Mouse (Mus musculus): ENCODE results near the gene Sec16b. TPM values are rescaled to one million over a fixed set of nuclear protein-coding genes. Genes with fewer than 3 reads are reported as not detected.

The Sec16b gene
- polyA plus RNA-seq, 1 experiment from 2014 or later, result 1.0 TPM

DNA sequence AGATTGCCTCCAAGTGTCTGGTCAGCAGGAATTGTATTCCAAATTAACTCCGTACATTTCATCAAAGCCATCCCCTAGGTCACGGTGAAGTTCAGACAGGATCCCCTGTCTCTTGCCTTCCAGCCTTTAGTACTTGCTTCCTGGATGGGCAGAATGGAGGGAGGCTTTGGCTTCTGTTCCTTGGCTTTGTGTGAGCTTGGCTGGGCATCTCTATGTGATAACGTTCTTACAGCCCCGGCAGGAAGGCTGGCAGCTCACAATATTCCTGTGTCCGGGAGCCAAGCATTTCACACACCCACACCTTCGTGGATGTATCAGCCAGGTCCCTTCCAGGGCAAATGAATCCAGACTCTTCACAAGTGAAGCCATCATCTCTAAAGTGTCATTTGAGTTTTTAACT, 53.5 kb downstream of the Sec16b start:
- no peak overlapping the region for H3K27ac ChIP-seq (ENCODE audit: poor library complexity, severe bottlenecking)
- no peak overlapping the region for H3K9ac ChIP-seq
- H3K9me3 ChIP-seq (replicated peaks), result no peaks in the 10 kb centered on the region
- H3K4me2 ChIP-seq, result no peak overlapping the region
- no peak overlapping the region for H3K4me3 ChIP-seq
- no peak for ATAC-seq (ENCODE audit: insufficient number of reproducible peaks, low FRiP score)
- H3K36me3 ChIP-seq, result no peaks in the 10 kb centered on the region
- 0 out of 2 replicates have a peak, but pooled peaks cover 10% of the 10 kb centered on the region for H3K27me3 ChIP-seq (replicated peaks)
- H3K4me1 ChIP-seq (replicated peaks), result peaks cover 3% of the 10 kb centered on the region
- WGBS, result 69% methylated on average over 6 of the region's 6 CpGs

DNA sequence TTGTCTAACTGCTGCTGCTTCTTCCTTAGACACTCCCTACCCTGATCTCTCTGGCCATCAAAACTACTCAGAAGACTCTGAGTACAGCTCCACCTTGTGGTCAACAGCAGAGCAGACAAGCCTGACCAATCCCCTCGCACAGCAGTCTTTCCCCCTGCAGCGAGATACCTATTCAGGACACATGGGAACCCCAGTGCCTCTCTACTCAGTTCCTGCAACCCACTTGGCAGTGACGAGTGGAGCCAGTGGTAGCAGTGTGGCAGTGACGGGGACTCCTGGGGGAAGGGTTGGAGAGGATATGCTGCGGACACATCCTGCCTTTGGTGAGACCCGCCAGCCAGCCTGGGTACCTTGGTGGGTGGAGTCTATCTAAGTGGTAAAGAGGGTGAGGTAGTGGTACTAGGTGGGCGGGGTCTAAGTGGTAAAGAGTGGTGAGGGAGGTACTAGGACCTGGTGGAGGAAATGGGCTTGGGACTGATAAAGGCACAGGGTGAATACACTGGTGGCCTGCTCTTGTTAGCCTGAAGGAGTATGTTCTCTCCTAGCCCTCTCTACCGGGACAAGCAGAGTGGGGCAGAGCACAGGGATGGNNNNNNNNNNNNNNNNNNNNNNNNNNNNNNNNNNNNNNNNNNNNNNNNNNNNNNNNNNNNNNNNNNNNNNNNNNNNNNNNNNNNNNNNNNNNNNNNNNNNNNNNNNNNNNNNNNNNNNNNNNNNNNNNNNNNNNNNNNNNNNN, 54.3 kb downstream of the Sec16b start:
- H3K4me2 ChIP-seq, result peak overlapping the region; percentile 38
- WGBS, result 12% methylated on average over 8 of the region's 8 CpGs
- H3K27me3 ChIP-seq (replicated peaks), result 0 out of 2 replicates have a peak, but pooled peaks cover 3% of the 10 kb centered on the region
- H3K27ac ChIP-seq (ENCODE audit: poor library complexity, severe bottlenecking), result no peak overlapping the region
- no peaks in the 10 kb centered on the region for H3K4me1 ChIP-seq (replicated peaks)
- no peaks in the 10 kb centered on the region for H3K9me3 ChIP-seq (replicated peaks)
- ATAC-seq (ENCODE audit: insufficient number of reproducible peaks, low FRiP score), result peak; percentile 55; the same call in 1 of the 2 replicates
- no peak overlapping the region for H3K4me3 ChIP-seq
- no peaks in the 10 kb centered on the region for H3K36me3 ChIP-seq
- no peak overlapping the region for H3K9ac ChIP-seq

DNA sequence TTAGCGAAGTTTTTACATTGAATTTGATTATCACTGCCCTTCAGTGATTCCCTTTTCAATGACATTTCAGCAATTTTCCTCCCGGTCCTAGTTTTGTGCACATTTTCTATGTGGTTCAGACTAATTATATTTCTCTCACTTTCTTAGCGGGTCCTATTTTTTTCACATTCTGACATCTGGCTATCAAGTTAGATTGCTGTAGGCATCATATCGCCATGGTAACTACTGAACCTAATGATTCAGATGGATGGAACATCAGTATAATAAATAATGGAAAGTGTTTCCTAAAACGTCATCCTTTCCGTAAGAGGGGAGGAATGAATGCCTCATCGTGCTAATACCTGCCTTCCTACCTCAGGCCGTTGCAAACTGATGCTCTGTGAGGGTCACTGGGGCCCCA, 61.3 kb downstream of the Sec16b start:
- 87% methylated on average over 8 of the region's 8 CpGs for WGBS

DNA sequence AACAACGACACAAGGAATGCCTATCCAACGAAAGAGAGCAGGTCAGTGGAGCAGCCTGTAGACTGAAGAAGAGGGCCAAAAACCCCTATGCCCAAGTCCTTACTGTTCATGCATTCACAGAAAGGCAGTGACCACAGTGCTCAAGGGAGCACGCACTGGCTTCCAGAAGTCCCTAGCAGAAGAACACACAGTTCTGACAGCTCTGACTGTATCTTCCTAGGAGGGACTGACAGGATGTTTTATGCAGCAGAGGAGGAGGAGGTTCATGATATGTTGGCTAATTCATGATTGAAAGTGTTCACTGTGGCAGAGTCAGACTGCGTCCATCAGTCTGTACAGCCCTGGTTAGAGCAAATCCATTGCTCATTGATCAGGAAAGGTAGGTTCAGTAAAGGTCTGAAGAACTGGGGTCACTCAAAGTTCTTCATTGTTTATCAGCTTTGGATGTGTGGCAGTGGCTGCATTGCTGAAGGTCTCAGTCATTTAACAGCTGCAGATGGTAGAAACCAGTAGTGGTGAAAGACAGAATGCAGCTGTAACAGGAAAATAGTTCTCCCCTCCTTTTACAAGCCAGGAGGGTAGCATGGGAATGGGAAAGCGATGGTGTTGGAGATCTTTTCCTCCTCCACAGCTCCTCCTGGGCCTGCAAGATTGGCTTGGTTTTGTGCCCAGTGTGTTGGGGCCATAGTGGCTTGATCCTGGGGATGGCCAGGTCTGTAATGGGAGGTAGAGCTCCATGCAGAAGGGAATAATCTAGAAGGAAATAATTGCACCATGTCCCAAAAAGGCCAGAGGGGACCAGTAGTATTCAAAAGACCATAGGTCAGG, 62.9 kb downstream of the Sec16b start:
- 69% methylated on average over 5 of the region's 5 CpGs for WGBS
- peaks cover 4% of the 10 kb centered on the region; the same call in 1 of the 2 replicates for H3K36me3 ChIP-seq
- H3K4me2 ChIP-seq, result no peak overlapping the region
- no peaks in the 10 kb centered on the region; the same call in 1 of the 2 replicates for H3K27me3 ChIP-seq (replicated peaks)
- H3K4me1 ChIP-seq (replicated peaks), result no peaks in the 10 kb centered on the region
- H3K9me3 ChIP-seq (replicated peaks), result no peaks in the 10 kb centered on the region; the same call in 1 of the 2 replicates
- ATAC-seq (ENCODE audit: insufficient number of reproducible peaks, low FRiP score), result no peak
- no peak overlapping the region for H3K9ac ChIP-seq
- H3K27ac ChIP-seq (ENCODE audit: poor library complexity, severe bottlenecking), result no peak overlapping the region
- no peak overlapping the region for H3K4me3 ChIP-seq

More for the DNA sequence above, 61.3 kb downstream of the Sec16b start:
- H3K27ac ChIP-seq (ENCODE audit: poor library complexity, severe bottlenecking), result no peak overlapping the region
- peaks cover 4% of the 10 kb centered on the region; the same call in 1 of the 2 replicates for H3K36me3 ChIP-seq
- H3K4me1 ChIP-seq (replicated peaks), result no peaks in the 10 kb centered on the region
- no peak overlapping the region for H3K9ac ChIP-seq
- ATAC-seq (ENCODE audit: insufficient number of reproducible peaks, low FRiP score), result no peak
- H3K4me3 ChIP-seq, result no peak overlapping the region
- no peaks in the 10 kb centered on the region; the same call in 1 of the 2 replicates for H3K27me3 ChIP-seq (replicated peaks)
- no peak overlapping the region for H3K4me2 ChIP-seq
- H3K9me3 ChIP-seq (replicated peaks), result no peaks in the 10 kb centered on the region; the same call in 1 of the 2 replicates

DNA sequence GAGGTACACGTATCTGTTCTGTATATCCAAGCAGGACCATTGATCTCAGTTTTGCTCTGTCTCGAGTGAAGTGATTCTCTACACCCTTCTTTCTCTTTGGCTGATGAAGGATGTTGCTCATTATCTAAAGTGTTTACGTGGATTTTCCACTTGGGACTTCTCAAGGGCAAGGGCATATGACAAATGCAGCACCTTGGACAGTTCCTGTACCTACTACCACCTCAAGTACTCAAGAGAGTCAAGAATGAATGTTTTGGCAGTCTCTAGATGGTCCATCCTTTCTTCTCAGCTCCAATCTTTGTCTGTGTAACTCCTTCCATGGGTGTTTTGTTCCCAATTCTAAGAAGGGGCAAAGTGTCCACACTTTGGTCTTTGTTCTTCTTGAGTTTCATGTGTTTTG, 68.8 kb downstream of the Sec16b start:
- Histone ChIP-seq H3K27me3 (replicated peaks) (no peaks in the 10 kb centered on the region), H3K4me3 (no peak overlapping the region), H3K27ac (ENCODE audit: poor library complexity, severe bottlenecking) (no peak overlapping the region), H3K36me3 (no peaks in the 10 kb centered on the region), H3K4me1 (replicated peaks) (no peaks in the 10 kb centered on the region), H3K9me3 (replicated peaks) (no peaks in the 10 kb centered on the region), H3K4me2 (no peak overlapping the region), H3K9ac (no peak overlapping the region)
- ATAC-seq (ENCODE audit: insufficient number of reproducible peaks, low FRiP score), result no peak
- 72% methylated on average over 3 of the region's 3 CpGs for WGBS

DNA sequence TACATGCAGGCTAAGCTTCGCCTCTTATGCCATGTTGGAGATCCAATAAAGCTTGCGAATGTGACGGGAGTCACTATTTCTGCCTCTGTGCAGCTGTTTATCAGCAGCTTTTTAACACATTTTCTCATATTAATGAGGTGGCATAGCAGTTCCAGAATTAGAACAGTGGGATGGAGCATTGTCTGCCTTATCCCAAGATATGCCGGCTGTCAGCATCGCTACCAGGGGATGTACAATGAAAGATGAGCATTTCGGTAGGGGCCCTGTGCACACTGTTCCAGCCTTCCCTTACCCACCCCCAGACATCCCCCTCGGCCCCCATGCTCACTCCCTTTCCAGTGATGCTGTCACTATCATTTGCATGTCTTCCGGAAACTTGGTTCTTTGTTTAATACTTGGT, 71.8 kb downstream of the Sec16b start:
- Histone ChIP-seq H3K9ac (no peak overlapping the region), H3K27ac (ENCODE audit: poor library complexity, severe bottlenecking) (no peak overlapping the region), H3K9me3 (replicated peaks) (no peaks in the 10 kb centered on the region), H3K36me3 (no peaks in the 10 kb centered on the region), H3K4me2 (no peak overlapping the region), H3K4me3 (no peak overlapping the region), H3K4me1 (replicated peaks) (no peaks in the 10 kb centered on the region), H3K27me3 (replicated peaks) (no peaks in the 10 kb centered on the region)
- 77% methylated on average over 8 of the region's 8 CpGs for WGBS
- no peak for ATAC-seq (ENCODE audit: insufficient number of reproducible peaks, low FRiP score)

DNA sequence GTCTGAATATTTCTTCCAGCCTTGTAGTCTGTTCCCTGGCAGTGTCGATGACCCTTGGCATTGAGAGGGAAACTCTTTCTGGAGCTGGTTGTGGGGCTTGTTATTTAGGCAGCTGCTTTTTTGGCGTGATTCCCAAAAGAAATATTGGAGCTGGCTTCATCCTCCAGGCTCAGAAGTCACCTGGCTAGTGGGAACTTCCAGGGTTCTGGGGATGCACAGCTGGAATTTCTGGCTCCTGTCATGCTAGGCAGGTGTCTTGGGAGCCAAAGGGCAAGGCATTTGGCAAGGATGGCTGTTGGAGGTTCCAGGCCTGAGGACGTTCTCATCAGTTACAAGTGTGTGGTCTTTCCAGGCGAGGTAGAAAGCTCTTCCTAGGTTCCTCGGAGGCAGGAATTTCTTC, 80.0 kb downstream of the Sec16b start:
- Histone ChIP-seq H3K9me3 (replicated peaks) (no peaks in the 10 kb centered on the region), H3K4me2 (no peak overlapping the region), H3K36me3 (no peaks in the 10 kb centered on the region), H3K4me3 (no peak overlapping the region), H3K9ac (no peak overlapping the region), H3K27me3 (replicated peaks) (no peaks in the 10 kb centered on the region), H3K4me1 (replicated peaks) (no peaks in the 10 kb centered on the region), H3K27ac (ENCODE audit: poor library complexity, severe bottlenecking) (no peak overlapping the region)
- no peak for ATAC-seq (ENCODE audit: insufficient number of reproducible peaks, low FRiP score)
- WGBS, result 70% methylated on average over 5 of the region's 5 CpGs

DNA sequence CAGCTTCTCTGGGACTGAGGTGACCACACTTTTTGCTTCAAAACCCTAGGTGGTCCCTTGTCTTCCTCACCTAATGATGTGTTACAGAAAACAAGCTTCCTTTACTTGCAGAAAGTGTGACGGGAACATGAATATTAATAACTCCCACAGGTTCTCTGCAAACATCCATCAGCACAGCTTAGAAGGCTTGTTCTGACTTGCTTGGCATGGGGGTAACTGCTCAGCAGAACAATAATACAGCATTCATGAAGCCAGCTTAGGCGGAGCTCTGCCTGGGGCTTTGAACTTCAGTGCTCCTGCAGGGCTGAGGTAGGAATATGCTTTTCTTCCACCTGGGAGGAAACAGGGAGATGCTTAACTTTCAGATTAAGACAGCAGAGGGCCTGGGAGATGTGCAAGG, 85.5 kb downstream of the Sec16b start:
- no peak overlapping the region for H3K9ac ChIP-seq
- WGBS, result 53% methylated on average over 2 of the region's 2 CpGs

DNA sequence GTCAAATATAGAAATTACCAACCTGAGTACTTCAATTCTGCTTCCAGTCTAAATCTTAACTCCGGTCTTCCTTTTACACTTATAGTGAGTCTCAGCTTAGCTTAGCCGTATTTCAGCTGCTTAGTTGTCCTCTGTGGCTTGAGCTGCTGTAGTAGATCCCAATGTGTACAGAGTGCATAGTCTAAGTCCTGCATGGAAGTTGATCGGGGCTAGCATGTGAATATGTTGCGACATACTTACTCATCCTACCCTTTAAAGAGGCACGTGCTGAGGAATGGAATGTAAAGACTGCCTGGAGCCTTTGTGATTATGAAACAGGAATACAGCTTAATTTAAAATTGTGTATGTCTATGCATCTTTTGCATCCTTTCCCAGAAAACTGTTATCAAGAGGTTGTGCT, 88.0 kb downstream of the Sec16b start:
- Histone ChIP-seq H3K36me3 (no peaks in the 10 kb centered on the region), H3K9ac (no peak overlapping the region), H3K9me3 (replicated peaks) (no peaks in the 10 kb centered on the region), H3K27ac (ENCODE audit: poor library complexity, severe bottlenecking) (no peak overlapping the region), H3K27me3 (replicated peaks) (no peaks in the 10 kb centered on the region), H3K4me3 (no peak overlapping the region), H3K4me2 (no peak overlapping the region), H3K4me1 (replicated peaks) (no peaks in the 10 kb centered on the region)
- 76% methylated on average over 5 of the region's 5 CpGs for WGBS
- no peak for ATAC-seq (ENCODE audit: insufficient number of reproducible peaks, low FRiP score)

More for the DNA sequence above, 85.5 kb downstream of the Sec16b start:
- Histone ChIP-seq H3K4me3 (no peak overlapping the region), H3K36me3 (no peaks in the 10 kb centered on the region), H3K27me3 (replicated peaks) (no peaks in the 10 kb centered on the region), H3K9me3 (replicated peaks) (no peaks in the 10 kb centered on the region), H3K27ac (ENCODE audit: poor library complexity, severe bottlenecking) (no peak overlapping the region), H3K4me1 (replicated peaks) (no peaks in the 10 kb centered on the region), H3K4me2 (no peak overlapping the region)
- no peak for ATAC-seq (ENCODE audit: insufficient number of reproducible peaks, low FRiP score)

DNA sequence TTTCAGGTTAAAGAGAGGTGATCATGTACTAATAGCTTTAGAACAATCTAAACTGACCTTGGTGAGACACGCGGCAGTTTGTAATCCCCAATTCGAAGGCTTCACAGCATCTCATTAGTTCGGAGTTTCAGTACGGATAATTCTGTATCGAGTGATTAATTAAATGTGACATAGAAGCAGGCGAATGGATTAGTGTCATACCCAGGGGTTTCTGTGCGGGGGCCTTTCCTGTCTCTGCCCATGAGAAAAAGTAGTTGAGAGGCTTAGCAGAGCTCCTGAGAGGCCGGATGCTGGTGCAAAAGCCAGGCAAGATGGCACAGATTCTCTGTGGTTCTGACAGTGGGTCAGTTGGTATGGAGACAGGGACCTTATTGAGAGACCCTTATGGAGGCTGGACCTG, 88.6 kb downstream of the Sec16b start:
- no peak for ATAC-seq (ENCODE audit: insufficient number of reproducible peaks, low FRiP score)
- H3K36me3 ChIP-seq, result no peaks in the 10 kb centered on the region
- 84% methylated on average over 9 of the region's 9 CpGs for WGBS
- H3K9me3 ChIP-seq (replicated peaks), result no peaks in the 10 kb centered on the region
- H3K27me3 ChIP-seq (replicated peaks), result no peaks in the 10 kb centered on the region
- H3K4me3 ChIP-seq, result no peak overlapping the region
- no peak overlapping the region for H3K4me2 ChIP-seq
- no peak overlapping the region for H3K9ac ChIP-seq
- H3K27ac ChIP-seq (ENCODE audit: poor library complexity, severe bottlenecking), result no peak overlapping the region
- no peaks in the 10 kb centered on the region for H3K4me1 ChIP-seq (replicated peaks)

DNA sequence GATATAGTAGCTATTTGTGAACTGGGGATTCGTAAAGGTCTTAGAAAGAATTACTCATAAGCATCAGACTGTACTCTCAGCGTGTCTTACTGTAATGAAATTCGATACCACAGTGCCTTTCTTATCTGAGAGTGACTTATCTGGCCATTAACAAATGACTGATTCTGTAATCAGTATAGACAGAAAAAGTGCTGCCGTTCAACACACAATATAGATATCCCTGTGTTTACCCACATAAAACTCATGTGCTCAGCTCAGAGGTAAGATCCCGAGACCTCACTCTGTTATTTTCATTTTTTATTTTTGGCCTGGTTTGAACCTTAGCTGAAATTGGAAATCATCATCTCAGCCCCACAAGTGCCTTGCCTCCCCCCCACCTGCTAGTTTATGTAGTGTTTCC, 98.0 kb downstream of the Sec16b start:
- Histone ChIP-seq H3K36me3 (no peaks in the 10 kb centered on the region), H3K9ac (no peak overlapping the region), H3K27ac (ENCODE audit: poor library complexity, severe bottlenecking) (no peak overlapping the region), H3K4me2 (no peak overlapping the region), H3K27me3 (replicated peaks) (no peaks in the 10 kb centered on the region), H3K4me1 (replicated peaks) (peaks cover 3% of the 10 kb centered on the region), H3K4me3 (no peak overlapping the region), H3K9me3 (replicated peaks) (no peaks in the 10 kb centered on the region)
- ATAC-seq (ENCODE audit: insufficient number of reproducible peaks, low FRiP score), result no peak
- 31% methylated on average over 5 of the region's 5 CpGs for WGBS
